37 mouse cellular contexts compared by ENCODE assay signal in genomic region chr11:53698521-53698920, GRCm38 (mm10). TPM values are rescaled to one million over a fixed set of nuclear protein-coding genes. Genes with fewer than 3 reads are reported as not detected.
"Had no signal": no experiment of that assay in that cellular context is flagged by ENCODE, and none has a peak within 500 bp of the region (broad histone marks: within the 10 kb centered on the region; RNA-seq: fewer than 3 reads in every experiment).

No protein-coding gene starts in this region.

- H3K27ac ChIP-seq: heart, adult 2 months; heart, embryonic 13.5 days; heart, embryonic 15.5 days; hindbrain, embryonic 13.5 days; hindbrain, embryonic 15.5 days; hindbrain, postnatal 0 days; kidney, embryonic 15.5 days; kidney, postnatal 0 days; limb, embryonic 13.5 days; limb, embryonic 15.5 days; liver, embryonic 12.5 days; liver, embryonic 14.5 days had no signal

- DNase-seq: gastrocnemius, postnatal 14 days; gastrocnemius, postnatal 36 days; heart, adult 11 months; heart, adult 2 months; heart, postnatal 14 days; heart, postnatal 36 days; kidney, adult 11 months; kidney, adult 2 months; kidney, adult 9 months; kidney, postnatal 14 days; kidney, postnatal 36 days; layer of hippocampus, adult 9-11 months; layer of hippocampus, postnatal 36 days had no signal

- H3K9ac ChIP-seq: heart, embryonic 13.5 days; heart, embryonic 15.5 days; hindbrain, embryonic 13.5 days; hindbrain, embryonic 15.5 days; kidney, embryonic 15.5 days; limb, embryonic 13.5 days; limb, embryonic 15.5 days; liver, embryonic 12.5 days; liver, embryonic 14.5 days had no signal

- ATAC-seq: hindbrain, postnatal 0 days; intestine, embryonic 16.5 days; liver, embryonic 12.5 days had no signal

- H3K4me3 ChIP-seq: heart, adult 2 months; heart, embryonic 13.5 days; heart, embryonic 15.5 days; hindbrain, embryonic 13.5 days; hindbrain, embryonic 15.5 days; kidney, embryonic 15.5 days; limb, embryonic 13.5 days; limb, embryonic 15.5 days; liver, embryonic 12.5 days had no signal

- H3K4me2 ChIP-seq: heart, embryonic 11.5 days; heart, embryonic 13.5 days; heart, embryonic 15.5 days; hindbrain, embryonic 13.5 days; hindbrain, embryonic 15.5 days; kidney, embryonic 15.5 days; limb, embryonic 13.5 days; limb, embryonic 15.5 days; liver, embryonic 12.5 days had no signal

- H3K27me3 ChIP-seq: heart, embryonic 13.5 days; heart, embryonic 15.5 days; hindbrain, embryonic 13.5 days; hindbrain, embryonic 15.5 days; kidney, embryonic 15.5 days; limb, embryonic 13.5 days; limb, embryonic 15.5 days; liver, embryonic 12.5 days had no signal

- H3K9me3 ChIP-seq: heart, embryonic 13.5 days; heart, embryonic 15.5 days; hindbrain, embryonic 13.5 days; hindbrain, embryonic 15.5 days; kidney, embryonic 15.5 days; limb, embryonic 13.5 days; limb, embryonic 15.5 days; liver, embryonic 12.5 days had no signal

- H3K4me1 ChIP-seq: heart, embryonic 13.5 days; heart, embryonic 15.5 days; hindbrain, embryonic 13.5 days; hindbrain, embryonic 15.5 days; kidney, embryonic 15.5 days; limb, embryonic 13.5 days; limb, embryonic 15.5 days had no signal

RNA-seq across cellular contexts. Expression of gene Il5, which starts 22.1 kb away (rescaled TPM):
- total RNA-seq: gastrocnemius, adult 18-20 months; gastrocnemius, adult 8-10 months; gastrocnemius, postnatal 14 days; gastrocnemius, postnatal 36 days; heart, adult 2 months; heart, postnatal 14 days; heart, postnatal 36 days; hematopoietic stem cell, adult 5-6 weeks; hindbrain, postnatal 0 days; layer of hippocampus, adult 8-10 months; layer of hippocampus, postnatal 14 days; layer of hippocampus, postnatal 36 days; left cerebral cortex, adult 18-20 months; left cerebral cortex, postnatal 14 days; left cerebral cortex, postnatal 36 days had no signal
- polyA plus RNA-seq: gonadal fat pad, adult 2 months; heart, embryonic 11.5 days; heart, embryonic 13.5 days; heart, embryonic 15.5 days; hindbrain, embryonic 11.5 days; hindbrain, embryonic 13.5 days; hindbrain, embryonic 15.5 days; hindbrain, postnatal 0 days; intestine, embryonic 14.5 days; intestine, embryonic 16.5 days; kidney, embryonic 15.5 days; kidney, postnatal 0 days; limb, embryonic 13.5 days; limb, embryonic 15.5 days; liver, embryonic 12.5 days; liver, embryonic 14.5 days had no signal
